Mouse (Mus musculus) kidney, adult 2 months (tissue): ENCODE data around the gene Gm10600.
"Not testable (repeated sequence)": the region's sequence is repeated elsewhere in the genome, so short reads cannot be mapped to it uniquely, and the experiment has no call there.

Experiments
- CTCF ChIP-seq: fragments of 200-500 bp; conservative IDR thresholded peaks from 2 replicates; pipeline ENCODE4 v1.5.1; 2011; ENCODE audit warnings: low read depth, mild to moderate bottlenecking, control low read depth, low read length, moderate library complexity, mixed read lengths; ENCODE audit not compliant: insufficient read depth, insufficient read length
- POLR2A ChIP-seq: fragments of 200-500 bp; IDR thresholded peaks from one replicate; pipeline ENCODE4 v1.6.1; 2011; ENCODE audit warnings: low read depth, low read length, control low read depth

GRCm38 (mm10) chr4:42240339-42240738, at the start of gene Gm10600:
- not testable (repeated sequence) for TF ChIP-seq POLR2A, CTCF
